10 mouse cellular contexts compared by ENCODE assay signal in genomic region chr1:133311946-133312345, GRCm38 (mm10). TPM values are rescaled to one million over a fixed set of nuclear protein-coding genes. Genes with fewer than 3 reads are reported as not detected.
A peak's percentile ranks its signal among the peaks of the same experiment; 100 is the strongest.
DNase-seq lines count a peak whose midpoint lies in the region; ATAC-seq and TF ChIP-seq lines count a peak whose summit lies in the region.
"Had no signal": no experiment of that assay in that cellular context is flagged by ENCODE, and none has a peak within 500 bp of the region (broad histone marks: within the 10 kb centered on the region; RNA-seq: fewer than 3 reads in every experiment).

No protein-coding gene starts in this region.

- H3K36me3 ChIP-seq in heart, embryonic 16.5 days (ENCODE audit: control insufficient read depth, insufficient read depth), result no peaks in the 10 kb centered on the region
- no peaks in the 10 kb centered on the region for H3K36me3 ChIP-seq in heart, embryonic 10.5 days
- H3K36me3 ChIP-seq in embryonic facial prominence, embryonic 13.5 days, result no peaks in the 10 kb centered on the region
- no peaks in the 10 kb centered on the region for H3K36me3 ChIP-seq in midbrain, embryonic 14.5 days (ENCODE audit: control insufficient read depth, insufficient read depth, low read length)
- H3K36me3 ChIP-seq: limb, embryonic 15.5 days had no signal

- no peak for TF ChIP-seq CTCF in cerebellum, adult 2 months (IDR thresholded peaks at IDR 0.05; ENCODE audit: borderline replicate concordance, insufficient read depth, low read depth, low read length)

- H3K4me1 ChIP-seq in heart, embryonic 16.5 days (ENCODE audit: control insufficient read depth, insufficient read depth, low read length), result peaks cover 8% of the 10 kb centered on the region
- H3K4me1 ChIP-seq in heart, embryonic 10.5 days, result peaks cover 21% of the 10 kb centered on the region
- H3K4me1 ChIP-seq in embryonic facial prominence, embryonic 13.5 days, result peaks cover 5% of the 10 kb centered on the region
- peaks cover 12% of the 10 kb centered on the region; the same call in 1 of the 2 replicates for H3K4me1 ChIP-seq in midbrain, embryonic 14.5 days (ENCODE audit: control insufficient read depth, insufficient read depth, low read length)
- no peaks in the 10 kb centered on the region for H3K4me1 ChIP-seq in cerebellum, adult 2 months (ENCODE audit: control insufficient read depth, insufficient read depth, low read length)

- H3K9me3 ChIP-seq in heart, embryonic 16.5 days (replicated peaks; ENCODE audit: control insufficient read depth, low read length), result no peaks in the 10 kb centered on the region
- H3K9me3 ChIP-seq in heart, embryonic 10.5 days, result no peaks in the 10 kb centered on the region
- no peaks in the 10 kb centered on the region for H3K9me3 ChIP-seq in embryonic facial prominence, embryonic 13.5 days
- H3K9me3 ChIP-seq in midbrain, embryonic 14.5 days (ENCODE audit: control insufficient read depth, low read length), result no peaks in the 10 kb centered on the region
- H3K9me3 ChIP-seq: limb, embryonic 15.5 days had no signal

- DNase-seq in heart, embryonic 10.5 days (ENCODE audit: low spot score), result no peak
- peak; percentile 55 to 69 for DNase-seq in layer of hippocampus, adult 18-20 months (ENCODE audit: low spot score in 2 of 2)
- peak; percentile 62 for DNase-seq in midbrain, embryonic 14.5 days
- DNase-seq in urinary bladder, adult 2 months (ENCODE audit: low spot score), result no peak
- DNase-seq in cerebellum, adult 2 months, result no peak
- DNase-seq in cerebellum, adult 11 months, result no peak

- peak overlapping the region; percentile 15; the same call in 1 of the 2 replicates for H3K4me2 ChIP-seq in heart, embryonic 16.5 days (ENCODE audit: low read depth, low read length)
- peak overlapping the region; percentile 24 for H3K4me2 ChIP-seq in embryonic facial prominence, embryonic 13.5 days
- H3K4me2 ChIP-seq in midbrain, embryonic 14.5 days (ENCODE audit: low read length), result no peak overlapping the region
- H3K4me2 ChIP-seq: limb, embryonic 15.5 days had no signal

- no peak for ATAC-seq in heart, embryonic 16.5 days (replicated peaks; ENCODE audit: extremely low read depth, insufficient read depth, low FRiP score)
- no peak for ATAC-seq in embryonic facial prominence, embryonic 13.5 days (ENCODE audit: insufficient number of reproducible peaks, insufficient read depth, low FRiP score, low TSS enrichment, low read depth)
- no peak for ATAC-seq in midbrain, embryonic 14.5 days (ENCODE audit: low FRiP score, low TSS enrichment)

- H3K27me3 ChIP-seq in heart, embryonic 16.5 days (ENCODE audit: control insufficient read depth, insufficient read depth, low read length), result no peaks in the 10 kb centered on the region
- H3K27me3 ChIP-seq in heart, embryonic 10.5 days (ENCODE audit: insufficient read depth, poor library complexity, severe bottlenecking), result peaks cover 19% of the 10 kb centered on the region; the same call in 1 of the 2 replicates
- H3K27me3 ChIP-seq in embryonic facial prominence, embryonic 13.5 days, result no peaks in the 10 kb centered on the region
- H3K27me3 ChIP-seq in midbrain, embryonic 14.5 days (ENCODE audit: control insufficient read depth, insufficient read depth, low read length), result no peaks in the 10 kb centered on the region
- no peaks in the 10 kb centered on the region for H3K27me3 ChIP-seq in cerebellum, adult 2 months (ENCODE audit: control insufficient read depth, insufficient read depth, low read length)
- H3K27me3 ChIP-seq: limb, embryonic 15.5 days had no signal

- H3K27ac ChIP-seq in heart, embryonic 16.5 days (ENCODE audit: low read length), result no peak overlapping the region
- no peak overlapping the region for H3K27ac ChIP-seq in heart, embryonic 10.5 days
- H3K27ac ChIP-seq in embryonic facial prominence, embryonic 13.5 days, result no peak overlapping the region
- peak overlapping the region; percentile 41; the same call in 1 of the 2 replicates for H3K27ac ChIP-seq in midbrain, embryonic 14.5 days (replicated peaks; ENCODE audit: low read depth, low read length)
- H3K27ac ChIP-seq in cerebellum, adult 2 months (ENCODE audit: insufficient read depth, low read length), result no peak overlapping the region
- H3K27ac ChIP-seq: limb, embryonic 15.5 days had no signal

- no peak for TF ChIP-seq POLR2A in cerebellum, adult 2 months (IDR thresholded peaks at IDR 0.05; ENCODE audit: borderline replicate concordance, insufficient read depth, low read length)

- no peak overlapping the region for H3K9ac ChIP-seq in heart, embryonic 16.5 days (ENCODE audit: low read length)
- peak overlapping the region; percentile 51; the same call in 1 of the 2 replicates for H3K9ac ChIP-seq in embryonic facial prominence, embryonic 13.5 days
- no peak overlapping the region for H3K9ac ChIP-seq in midbrain, embryonic 14.5 days (replicated peaks; ENCODE audit: low read length)
- H3K9ac ChIP-seq: limb, embryonic 15.5 days had no signal

- no peak overlapping the region for H3K4me3 ChIP-seq in heart, embryonic 16.5 days (ENCODE audit: low read length)
- H3K4me3 ChIP-seq in heart, embryonic 10.5 days, result no peak overlapping the region
- no peak overlapping the region for H3K4me3 ChIP-seq in embryonic facial prominence, embryonic 13.5 days
- H3K4me3 ChIP-seq in midbrain, embryonic 14.5 days (replicated peaks; ENCODE audit: low read depth, low read length), result no peak overlapping the region
- no peak overlapping the region for H3K4me3 ChIP-seq in cerebellum, adult 2 months (replicated peaks; ENCODE audit: insufficient read depth, low read depth, low read length)
- H3K4me3 ChIP-seq: limb, embryonic 15.5 days had no signal

- 17% methylated on average over 10 of the region's 10 CpGs for WGBS in heart, embryonic 16.5 days
- 8% methylated on average over 10 of the region's 10 CpGs for WGBS in heart, embryonic 10.5 days
- 18% methylated on average over 10 of the region's 10 CpGs for WGBS in embryonic facial prominence, embryonic 13.5 days
- WGBS in midbrain, embryonic 14.5 days, result 17% methylated on average over 10 of the region's 10 CpGs
- 5% methylated on average over 10 of the region's 10 CpGs for WGBS in cerebellum, adult 2 months

RNA-seq across cellular contexts. Expression of gene Golt1a, which starts 2.3 kb away (rescaled TPM):
- polyA plus RNA-seq in heart, embryonic 16.5 days (2015; fragmentation: Nextera tagmentation; extraction: Ambion mirVana), result 0.17 TPM in 1 of 2 replicates, not detected in the other
- 1.7 TPM in 1 of 2 replicates, not detected in the other for polyA plus RNA-seq in heart, embryonic 10.5 days (2016; fragmentation: Nextera tagmentation; extraction: Ambion mirVana)
- not detected in 2 replicates for polyA plus RNA-seq in embryonic facial prominence, embryonic 13.5 days (2015; fragmentation: Nextera tagmentation; extraction: Ambion mirVana)
- total RNA-seq in layer of hippocampus, adult 18-20 months (2021), result not detected
- not detected in 2 replicates for polyA plus RNA-seq in midbrain, embryonic 14.5 days (2014; fragmentation: Nextera tagmentation; extraction: Ambion mirVana)
- 1.7 and 1.9 TPM in 2 replicates for polyA plus RNA-seq in urinary bladder, adult 2 months (2012; rRNA removed)
- polyA plus RNA-seq in cerebellum, adult 2 months (2012; rRNA removed), result not detected in 2 replicates
- polyA plus RNA-seq: embryonic facial prominence, embryonic 11.5 days; limb, embryonic 15.5 days had no signal

RNA-seq across cellular contexts. Expression of gene Kiss1, which starts 9.7 kb away (rescaled TPM):
- polyA plus RNA-seq in heart, embryonic 16.5 days (2015; fragmentation: Nextera tagmentation; extraction: Ambion mirVana), result not detected in 2 replicates
- not detected in 2 replicates for polyA plus RNA-seq in heart, embryonic 10.5 days (2016; fragmentation: Nextera tagmentation; extraction: Ambion mirVana)
- not detected in 2 replicates for polyA plus RNA-seq in embryonic facial prominence, embryonic 13.5 days (2015; fragmentation: Nextera tagmentation; extraction: Ambion mirVana)
- total RNA-seq in layer of hippocampus, adult 18-20 months (2021), result not detected
- polyA plus RNA-seq in midbrain, embryonic 14.5 days (2014; fragmentation: Nextera tagmentation; extraction: Ambion mirVana), result not detected in 2 replicates
- polyA plus RNA-seq in urinary bladder, adult 2 months (2012; rRNA removed), result not detected in 2 replicates
- not detected in 2 replicates for polyA plus RNA-seq in cerebellum, adult 2 months (2012; rRNA removed)
- polyA plus RNA-seq: embryonic facial prominence, embryonic 11.5 days; limb, embryonic 15.5 days had no signal

RNA-seq across cellular contexts. Expression of gene Ren1, which starts 38.4 kb away (rescaled TPM):
- polyA plus RNA-seq in heart, embryonic 16.5 days (2015; fragmentation: Nextera tagmentation; extraction: Ambion mirVana), result 0.75 and 1.2 TPM in 2 replicates
- polyA plus RNA-seq in heart, embryonic 10.5 days (2016; fragmentation: Nextera tagmentation; extraction: Ambion mirVana), result 0.11 and 0.34 TPM in 2 replicates
- polyA plus RNA-seq in embryonic facial prominence, embryonic 13.5 days (2015; fragmentation: Nextera tagmentation; extraction: Ambion mirVana), result 0.25 TPM in 1 of 2 replicates, not detected in the other
- total RNA-seq in layer of hippocampus, adult 18-20 months (2021), result under 1 TPM in 1 of 2 experiments, not detected in 1; 0.20 TPM
- polyA plus RNA-seq in midbrain, embryonic 14.5 days (2014; fragmentation: Nextera tagmentation; extraction: Ambion mirVana), result not detected in 2 replicates
- polyA plus RNA-seq in urinary bladder, adult 2 months (2012; rRNA removed), result 0.07 and 0.22 TPM in 2 replicates
- polyA plus RNA-seq in cerebellum, adult 2 months (2012; rRNA removed), result 0.08 and 0.13 TPM in 2 replicates
- polyA plus RNA-seq: embryonic facial prominence, embryonic 11.5 days had no signal

RNA-seq across cellular contexts. Expression of gene Etnk2, which starts 51.4 kb away (rescaled TPM):
- 1.7 and 2.1 TPM in 2 replicates for polyA plus RNA-seq in heart, embryonic 16.5 days (2015; fragmentation: Nextera tagmentation; extraction: Ambion mirVana)
- 1.5 and 2.1 TPM in 2 replicates for polyA plus RNA-seq in heart, embryonic 10.5 days (2016; fragmentation: Nextera tagmentation; extraction: Ambion mirVana)
- 2.8 and 3.2 TPM in 2 replicates for polyA plus RNA-seq in embryonic facial prominence, embryonic 13.5 days (2015; fragmentation: Nextera tagmentation; extraction: Ambion mirVana)
- total RNA-seq in layer of hippocampus, adult 18-20 months (2021), result 1 to 10 TPM; 1.0 to 2.1 TPM
- polyA plus RNA-seq in midbrain, embryonic 14.5 days (2014; fragmentation: Nextera tagmentation; extraction: Ambion mirVana), result 11.2 and 15.6 TPM in 2 replicates
- 1.2 and 1.8 TPM in 2 replicates for polyA plus RNA-seq in urinary bladder, adult 2 months (2012; rRNA removed)
- 5.0 and 5.6 TPM in 2 replicates for polyA plus RNA-seq in cerebellum, adult 2 months (2012; rRNA removed)

Comparison
In these comparisons a context has a peak if more than half of its experiments do, and no peak if none do; other contexts are left out.
1. DNase-seq: peak in layer of hippocampus, adult 18-20 months (2 of 2) and midbrain, embryonic 14.5 days (single experiment); none in heart, embryonic 10.5 days (single experiment), urinary bladder, adult 2 months (single experiment), cerebellum, adult 2 months (0 of 2) and cerebellum, adult 11 months (single experiment).